Mouse (Mus musculus) erythroblast, embryonic 14.5 days (primary cell): ENCODE measurements around the gene Coro2b. TPM values are rescaled to one million over a fixed set of nuclear protein-coding genes. Genes with fewer than 3 reads are reported as not detected.

Source experiments
- H3K27me3 ChIP-seq: 2 replicates; pipeline ENCODE4 v1.6.1; 2012; ENCODE audit warnings: inconsistent platforms; ENCODE audit not compliant: control insufficient read depth
- H3K36me3 ChIP-seq: 2 replicates; pipeline ENCODE4 v1.6.1; 2012; ENCODE audit warnings: mild to moderate bottlenecking, inconsistent platforms; ENCODE audit not compliant: control insufficient read depth
- H3K4me1 ChIP-seq: 2 replicates; pipeline ENCODE4 v1.6.1; 2012; ENCODE audit warnings: inconsistent platforms; ENCODE audit not compliant: control insufficient read depth
- H3K4me3 ChIP-seq: replicated peaks from 2 replicates; pipeline ENCODE3; 2012; ENCODE audit warnings: moderate library complexity, mild to moderate bottlenecking, inconsistent platforms
- H3K9me3 ChIP-seq: 2 replicates; pipeline ENCODE4 v1.6.1; 2012; ENCODE audit warnings: low read length, inconsistent platforms, mixed read lengths; ENCODE audit not compliant: control insufficient read depth
- GATA1 ChIP-seq: IDR thresholded peaks from 2 replicates; pipeline ENCODE4 v1.6.1; 2012; ENCODE audit warnings: low read length, inconsistent platforms, mixed read lengths
- TAL1 ChIP-seq: IDR thresholded peaks from 3 replicates; pipeline ENCODE4 v1.6.1; 2012; ENCODE audit warnings: low read length, inconsistent platforms, mixed read lengths
- polyA plus RNA-seq: library from polyadenylated mRNA; stranded (reverse); fragments of >175 nt; gene quantifications from 2 replicates; pipeline ENCODE4 v1.2.3, GENCODE M21; 2012

The Coro2b gene
- polyA plus RNA-seq, result not detected in 2 replicates

DNA sequence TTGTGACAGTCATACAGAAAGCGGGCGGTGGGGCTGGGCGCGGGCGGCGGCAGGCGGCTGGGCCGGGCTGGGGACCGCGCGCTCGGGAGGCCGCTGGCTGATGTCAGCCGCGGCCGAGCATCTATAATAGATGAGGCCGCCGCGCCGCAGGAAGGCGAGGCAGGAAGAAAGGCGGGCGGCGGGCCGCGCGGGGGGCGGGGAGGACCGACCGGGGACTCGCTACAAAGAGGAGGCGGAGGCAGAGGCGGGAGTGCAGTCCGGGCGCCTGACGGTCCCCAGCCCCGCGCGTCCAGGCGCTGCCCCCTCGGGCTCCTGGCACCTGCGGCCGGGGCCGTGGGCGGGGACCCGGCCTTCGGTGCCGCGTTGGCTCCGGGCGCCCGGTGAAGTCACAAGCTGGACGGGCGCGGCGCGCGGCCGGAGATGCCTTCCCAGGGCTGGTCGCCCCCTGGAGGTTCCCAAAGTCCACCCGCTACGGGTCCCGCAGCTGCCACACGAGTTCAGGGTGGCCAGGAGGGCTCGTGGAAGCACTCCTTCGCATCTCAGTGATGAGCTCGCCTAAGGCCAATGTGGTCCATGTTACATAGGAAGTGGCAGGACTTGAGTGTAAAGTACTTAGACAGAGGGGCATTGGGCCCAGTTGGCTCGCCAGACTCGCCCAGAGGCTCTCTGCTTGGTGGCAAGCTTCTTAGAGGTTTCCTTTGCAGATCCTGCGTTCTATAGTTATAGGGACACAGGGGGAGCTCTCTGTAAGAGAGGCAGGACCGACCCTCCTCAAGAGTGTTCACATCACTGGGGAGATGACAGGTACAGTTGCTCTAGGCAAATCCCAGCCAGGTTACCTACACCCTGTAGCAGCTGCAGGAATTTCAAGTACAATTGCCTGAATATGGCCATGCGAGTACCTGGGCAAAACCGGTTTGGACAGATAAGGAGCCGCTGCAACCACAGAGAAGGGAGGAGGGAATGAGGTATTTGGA is at the start of gene Coro2b:
Gene Coro2b (minus strand): TSS at position 390 of the 977 bp plus-strand sequence.
- no peak within 1 kb of the TSS for H3K4me3 ChIP-seq
- no peaks in the 10 kb centered on the region for H3K36me3 ChIP-seq
- TF ChIP-seq GATA1 (no peak), TAL1 (no peak)
- H3K27me3 ChIP-seq, result peaks cover 33% of the 10 kb centered on the region
- H3K4me1 ChIP-seq, result no peaks in the 10 kb centered on the region
- no peaks in the 10 kb centered on the region for H3K9me3 ChIP-seq

DNA sequence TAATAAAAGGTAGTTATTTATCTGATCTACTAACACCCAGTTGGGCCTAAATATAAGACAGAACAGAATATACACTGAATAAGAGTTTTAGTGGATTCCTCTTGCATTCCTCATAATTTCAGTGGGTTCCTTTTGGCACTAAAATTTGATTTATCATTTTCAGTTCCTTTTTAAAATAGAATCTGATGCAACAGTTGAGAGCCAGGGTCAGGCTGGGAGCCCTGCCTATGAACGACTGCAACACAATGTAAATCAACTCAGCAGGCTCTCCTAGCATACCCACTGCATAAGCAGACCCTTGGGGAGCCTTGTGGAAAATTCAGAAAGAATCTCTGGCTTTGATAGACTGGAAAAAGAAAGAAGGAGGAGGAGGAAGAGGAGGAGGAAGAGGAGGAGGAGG is 40.7 kb upstream of the Coro2b start:
- no peak for TF ChIP-seq GATA1
- no peak for TF ChIP-seq TAL1
- H3K36me3 ChIP-seq, result no peaks in the 10 kb centered on the region
- H3K4me1 ChIP-seq, result no peaks in the 10 kb centered on the region
- no peaks in the 10 kb centered on the region for H3K27me3 ChIP-seq
- peaks cover 3% of the 10 kb centered on the region; the same call in 1 of the 2 replicates for H3K9me3 ChIP-seq
- no peak overlapping the region for H3K4me3 ChIP-seq

GRCm38 (mm10) chr9:62569121-62569520 is 32.3 kb upstream of the Coro2b start:
- TF ChIP-seq TAL1, result no peak
- TF ChIP-seq GATA1, result no peak
- no peaks in the 10 kb centered on the region for H3K4me1 ChIP-seq
- H3K9me3 ChIP-seq, result peaks cover 7% of the 10 kb centered on the region
- H3K27me3 ChIP-seq, result no peaks in the 10 kb centered on the region
- no peak overlapping the region for H3K4me3 ChIP-seq
- H3K36me3 ChIP-seq, result no peaks in the 10 kb centered on the region

- H3K27me3 ChIP-seq, result no peaks in the 10 kb centered on the region
- TF ChIP-seq GATA1 (no peak), TAL1 (no peak)
- H3K9me3 ChIP-seq, result peaks cover 7% of the 10 kb centered on the region
- H3K4me1 ChIP-seq, result no peaks in the 10 kb centered on the region
- no peaks in the 10 kb centered on the region for H3K36me3 ChIP-seq
- H3K4me3 ChIP-seq, result no peak overlapping the region
Measured at GRCm38 (mm10) chr9:62567818-62568217, 31.0 kb upstream of the Coro2b start.

DNA sequence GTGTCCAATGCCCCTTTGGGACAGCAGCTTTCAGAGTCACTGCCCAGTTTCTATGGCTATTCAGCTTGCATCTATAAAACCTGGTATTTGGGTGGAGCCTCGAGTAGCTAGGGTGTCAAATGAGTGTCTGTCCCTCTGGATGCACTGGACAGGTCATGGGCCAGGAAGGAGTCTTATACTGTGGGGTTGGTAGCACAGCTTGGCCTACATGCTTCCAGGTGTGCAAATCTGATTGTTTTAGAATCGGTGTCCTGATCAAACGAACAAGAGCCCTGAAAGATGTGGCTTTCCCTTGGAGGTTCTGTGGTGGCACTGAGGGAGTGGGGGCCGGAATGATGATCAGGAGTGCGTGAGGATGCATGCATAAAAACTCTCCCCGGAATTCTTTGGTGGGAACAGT is 25.4 kb upstream of the Coro2b start:
- Histone ChIP-seq H3K4me3 (no peak overlapping the region), H3K27me3 (no peaks in the 10 kb centered on the region), H3K36me3 (no peaks in the 10 kb centered on the region), H3K9me3 (no peaks in the 10 kb centered on the region), H3K4me1 (no peaks in the 10 kb centered on the region)
- TF ChIP-seq GATA1, result no peak
- TF ChIP-seq TAL1, result no peak

DNA sequence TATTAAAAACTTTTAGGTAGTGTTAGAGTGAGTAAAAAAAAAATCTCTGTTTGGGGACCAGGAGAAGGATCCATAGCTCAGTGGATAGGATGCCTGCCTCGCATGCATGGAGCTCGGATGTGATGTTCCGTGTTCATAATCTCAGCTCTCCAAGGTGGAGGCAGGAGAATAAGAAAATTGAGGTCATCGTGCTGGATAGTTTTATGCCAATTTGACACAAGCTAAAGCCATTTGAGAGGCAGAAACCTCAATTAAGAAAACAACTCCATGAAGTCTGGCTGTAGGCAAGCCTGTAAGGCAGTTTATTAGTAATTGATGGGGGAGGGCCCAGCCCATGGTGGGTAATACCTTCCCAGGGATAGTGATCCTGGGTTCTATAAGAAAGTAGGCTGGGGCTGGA is 23.6 kb upstream of the Coro2b start:
- H3K4me1 ChIP-seq, result no peaks in the 10 kb centered on the region
- H3K9me3 ChIP-seq, result no peaks in the 10 kb centered on the region
- no peaks in the 10 kb centered on the region for H3K27me3 ChIP-seq
- H3K4me3 ChIP-seq, result no peak overlapping the region
- TF ChIP-seq TAL1 (no peak), GATA1 (no peak)
- no peaks in the 10 kb centered on the region for H3K36me3 ChIP-seq

- Histone ChIP-seq H3K4me3 (no peak overlapping the region), H3K27me3 (no peaks in the 10 kb centered on the region), H3K9me3 (no peaks in the 10 kb centered on the region), H3K4me1 (no peaks in the 10 kb centered on the region), H3K36me3 (no peaks in the 10 kb centered on the region)
- no peak for TF ChIP-seq TAL1
- no peak for TF ChIP-seq GATA1
Measured at GRCm38 (mm10) chr9:62560006-62560405, 23.2 kb upstream of the Coro2b start.

GRCm38 (mm10) chr9:62559446-62559845 is 22.6 kb upstream of the Coro2b start:
- TF ChIP-seq TAL1 (no peak), GATA1 (no peak)

GRCm38 (mm10) chr9:62558058-62558457 is 21.2 kb upstream of the Coro2b start:
- Histone ChIP-seq H3K4me3 (no peak overlapping the region), H3K36me3 (no peaks in the 10 kb centered on the region), H3K27me3 (no peaks in the 10 kb centered on the region), H3K4me1 (no peaks in the 10 kb centered on the region), H3K9me3 (no peaks in the 10 kb centered on the region)
- TF ChIP-seq GATA1, result no peak
- no peak for TF ChIP-seq TAL1

More at GRCm38 (mm10) chr9:62559446-62559845, 22.6 kb upstream of the Coro2b start:
- H3K27me3 ChIP-seq, result no peaks in the 10 kb centered on the region
- H3K36me3 ChIP-seq, result no peaks in the 10 kb centered on the region
- H3K9me3 ChIP-seq, result no peaks in the 10 kb centered on the region
- no peaks in the 10 kb centered on the region for H3K4me1 ChIP-seq
- H3K4me3 ChIP-seq, result no peak overlapping the region
